Mouse (Mus musculus) heart, postnatal 0 days (tissue): Measurements from ENCODE around the gene Retreg1.

Experiments used
- CTCF ChIP-seq: IDR thresholded peaks from 2 replicates; pipeline ENCODE4 v1.5.1; 2016; ENCODE audit warnings: antibody characterized with exemption, control low read depth, low read depth
- EP300 ChIP-seq: IDR thresholded peaks from 2 replicates; pipeline ENCODE4 v1.6.1; 2016; ENCODE audit warnings: antibody characterized with exemption, low read depth

GRCm38 (mm10) chr15:25795496-25795895 lies 47.5 kb upstream of the Retreg1 start:
- TF ChIP-seq CTCF: no peak
- no peak for TF ChIP-seq EP300
